Mouse (Mus musculus): ENCODE measurements around the gene Gm20661. TPM values are rescaled to one million over a fixed set of nuclear protein-coding genes. Genes with fewer than 3 reads are reported as not detected.
"Not testable (repeated sequence)": the region's sequence is repeated elsewhere in the genome, so short reads cannot be mapped to it uniquely, and the experiment has no call there.

Gene Gm20661
- total RNA-seq, 2 experiments from 2014 or later = 2.0 TPM

DNA sequence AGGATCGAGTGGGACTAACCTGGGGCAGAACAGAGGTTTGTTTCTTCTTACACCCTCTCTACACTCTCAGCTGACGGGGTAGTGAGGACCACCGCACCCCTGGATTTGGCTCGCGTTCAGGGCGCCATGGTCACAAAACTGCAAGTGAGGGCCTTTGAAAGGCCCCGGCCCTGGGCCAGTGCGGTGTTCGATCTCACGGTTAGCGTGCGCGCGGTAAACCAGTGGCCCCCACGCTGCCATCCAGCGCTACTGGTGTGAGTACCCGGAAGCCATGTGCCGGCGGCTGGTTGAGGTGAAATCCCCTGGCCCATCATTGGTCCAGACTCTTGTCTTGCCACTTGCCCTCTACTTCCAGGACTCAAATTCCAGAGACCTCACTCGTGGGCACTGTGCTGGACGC lies 12.7 kb downstream of the Gm20661 start:
- DNase-seq (ENCODE audit: low spot score in 2 of 2) = no peak

GRCm38 (mm10) chr9:107996049-107996448 lies 13.2 kb downstream of the Gm20661 start, which contains the start of gene Gm20662:
Gm20662 (plus strand) TSS chr9:107996349.
- no peak for DNase-seq (ENCODE audit: low spot score in 2 of 2)

DNA sequence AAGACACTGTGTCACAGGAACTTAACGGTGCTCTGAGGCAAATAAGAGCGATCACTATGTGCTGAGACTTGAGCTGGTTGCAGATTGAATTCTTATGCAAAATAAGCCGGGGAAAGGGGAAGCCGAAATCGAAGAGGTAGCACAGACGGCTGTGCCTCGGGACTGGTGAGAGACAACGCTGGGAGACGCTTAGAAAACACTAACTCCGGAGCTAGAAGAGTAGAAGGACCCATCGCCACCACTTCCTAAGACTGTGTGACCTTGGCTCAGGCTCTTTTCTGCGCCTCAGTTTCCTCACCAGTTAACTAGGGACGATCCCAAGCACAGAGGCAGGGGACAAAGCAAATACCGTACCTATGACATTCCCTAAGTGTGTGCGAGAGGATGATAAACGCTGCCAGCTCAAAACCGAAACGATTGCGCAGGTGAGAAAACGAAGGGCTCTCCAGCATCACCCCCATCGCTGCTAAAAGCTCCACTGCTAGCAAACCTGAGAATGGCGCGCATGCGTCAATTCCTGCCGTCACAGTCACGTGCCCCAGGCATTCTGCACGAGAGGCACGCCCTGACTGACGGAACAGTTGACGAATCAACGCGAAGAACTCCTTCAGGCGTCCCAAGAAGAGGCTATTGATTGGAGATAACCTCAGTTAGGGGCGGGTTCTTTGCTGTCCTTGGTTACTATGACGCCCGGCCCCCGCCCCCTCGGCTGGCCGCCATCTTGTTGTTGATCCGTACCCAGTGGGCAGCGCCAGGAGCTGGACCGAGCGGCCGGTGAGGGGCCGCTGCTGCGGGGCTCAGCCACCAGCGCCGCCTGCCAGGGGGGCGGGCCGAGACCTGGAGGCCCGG lies 19.3 kb downstream of the Gm20661 start, which contains the start of gene Ip6k1:
Gene Ip6k1 (plus strand): TSS at position 580 of the 849 bp plus-strand sequence.
- DNase-seq (ENCODE audit: low spot score in 2 of 2) = peak; percentile 100

DNA sequence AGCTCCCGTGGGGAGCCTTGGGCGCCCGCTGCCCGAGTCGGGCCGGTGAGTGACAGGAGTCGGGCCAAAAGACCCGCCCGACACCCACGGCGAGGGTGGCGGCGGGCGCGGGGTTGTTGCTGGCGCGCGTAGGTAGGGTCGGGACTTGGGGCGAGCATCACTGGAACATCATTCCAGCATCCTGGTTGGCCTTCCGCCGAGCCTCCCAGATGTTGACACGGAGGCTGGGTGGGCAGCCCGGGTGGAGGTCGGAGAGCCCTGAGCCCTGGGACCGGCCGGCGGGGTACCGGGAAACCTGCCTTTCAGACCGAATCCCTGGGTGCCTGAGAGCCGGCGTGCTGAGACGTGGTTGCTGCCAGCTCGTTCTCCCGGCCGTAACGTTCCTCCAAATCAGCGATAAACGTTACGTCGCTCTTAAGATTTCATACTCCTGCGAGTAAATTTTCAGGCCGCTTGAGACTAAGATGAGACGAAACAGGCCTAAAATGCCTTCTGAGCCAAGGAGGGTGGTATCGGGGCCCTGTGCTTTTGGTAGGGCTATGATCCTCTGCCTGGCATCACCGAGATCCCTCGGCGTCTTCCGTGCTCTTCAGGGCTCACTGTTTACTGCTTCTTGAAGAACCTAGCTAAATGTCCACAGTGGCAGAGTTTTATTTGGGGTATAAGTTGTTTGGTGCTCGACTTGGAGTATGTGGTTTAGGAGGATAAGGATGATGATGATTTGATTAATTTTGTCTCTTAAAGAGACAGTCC lies 20.1 kb downstream of the Gm20661 start:
- DNase-seq (ENCODE audit: low spot score in 2 of 2) = no peak

DNA sequence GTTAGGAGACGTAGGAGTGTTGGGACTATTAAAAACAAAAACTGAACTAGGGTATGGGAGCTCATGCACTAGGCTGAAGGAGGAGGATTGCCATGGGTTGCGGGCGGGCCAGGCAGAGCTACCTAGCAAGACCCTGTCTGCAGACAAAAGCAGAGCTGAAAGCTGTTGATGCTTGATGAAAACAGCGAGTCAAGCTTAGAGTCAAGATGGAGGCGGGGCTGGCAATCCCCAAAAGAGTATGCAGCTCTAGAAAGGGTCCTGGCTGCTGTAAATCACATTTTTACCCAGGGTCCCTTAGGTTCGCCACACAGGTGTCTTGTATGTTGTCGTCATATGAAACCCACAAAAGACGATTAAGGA lies 20.7 kb downstream of the Gm20661 start:
- peak in 1 of 2 experiments; percentile 25 for DNase-seq (ENCODE audit: low spot score in 2 of 2)

GRCm38 (mm10) chr9:108008041-108008440 lies 25.2 kb downstream of the Gm20661 start:
- no peak for DNase-seq (ENCODE audit: low spot score in 2 of 2)

DNA sequence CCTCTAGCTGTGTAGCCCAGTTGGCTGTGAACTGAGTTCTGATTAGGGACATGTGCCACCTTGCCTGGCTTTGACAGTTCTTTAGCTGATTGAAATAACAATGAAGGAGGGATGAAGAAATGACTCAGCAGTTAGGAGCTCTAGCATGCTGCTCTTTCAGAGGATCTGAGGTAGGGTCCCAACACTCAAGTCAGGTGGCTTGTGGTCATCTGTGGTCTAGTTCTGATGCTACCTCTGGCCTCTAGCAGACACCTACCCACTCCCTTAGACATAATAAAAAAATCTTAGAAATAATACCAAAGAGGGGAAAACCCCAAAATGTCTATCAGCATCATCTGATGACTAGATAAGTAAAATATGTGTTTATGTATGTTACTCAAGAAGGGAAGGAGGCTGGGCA lies 27.5 kb downstream of the Gm20661 start:
- DNase-seq (ENCODE audit: low spot score in 2 of 2) = no peak

DNA sequence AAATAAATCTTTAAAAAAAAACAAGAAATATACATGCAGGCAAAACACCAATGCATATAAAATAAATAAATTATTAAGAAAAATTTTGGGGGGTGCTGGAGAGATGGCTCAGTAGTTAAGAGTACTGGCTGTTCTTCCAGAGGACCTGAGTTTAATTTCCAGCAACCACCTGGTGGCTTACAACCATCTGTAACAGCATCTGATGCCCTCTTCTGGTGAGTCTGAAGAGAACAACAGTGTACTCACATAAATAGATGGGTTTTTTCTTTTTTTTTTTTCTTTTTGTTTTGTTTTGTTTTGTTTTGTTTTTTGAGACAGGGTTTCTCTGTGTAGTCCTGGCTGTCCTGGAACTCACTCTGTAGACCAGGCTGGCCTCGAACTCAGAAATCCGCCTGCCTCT lies 30.7 kb downstream of the Gm20661 start:
- not testable (repeated sequence) for DNase-seq (ENCODE audit: low spot score in 2 of 2)

- DNase-seq (ENCODE audit: low spot score in 2 of 2) = no peak
These were observed 34.3 kb downstream of the Gm20661 start for GRCm38 (mm10) chr9:108017127-108017526.

GRCm38 (mm10) chr9:108020741-108021140 lies 37.9 kb downstream of the Gm20661 start:
- no peak for DNase-seq (ENCODE audit: low spot score in 2 of 2)

GRCm38 (mm10) chr9:108023216-108023615 lies 40.4 kb downstream of the Gm20661 start:
- DNase-seq (ENCODE audit: low spot score in 2 of 2) = no peak

DNA sequence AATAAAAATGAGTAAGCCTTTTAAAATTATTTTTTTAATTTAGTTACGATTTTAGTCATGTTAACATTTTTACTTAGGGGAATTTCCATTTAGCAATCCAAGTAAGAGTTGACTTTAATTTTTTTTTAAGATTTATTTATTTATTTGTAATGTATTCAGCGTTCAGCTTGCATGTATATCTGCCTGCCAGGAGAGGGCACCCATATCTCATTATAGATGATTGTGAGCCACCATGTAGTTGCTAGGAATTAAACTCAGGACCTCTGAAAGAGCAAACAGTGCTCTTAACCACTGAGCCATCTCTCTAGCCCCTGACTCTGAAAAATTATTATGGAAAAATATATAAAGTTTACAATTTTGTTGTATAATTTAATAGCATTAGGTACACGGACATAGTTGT lies 43.7 kb downstream of the Gm20661 start:
- no peak for DNase-seq (ENCODE audit: low spot score in 2 of 2)

DNA sequence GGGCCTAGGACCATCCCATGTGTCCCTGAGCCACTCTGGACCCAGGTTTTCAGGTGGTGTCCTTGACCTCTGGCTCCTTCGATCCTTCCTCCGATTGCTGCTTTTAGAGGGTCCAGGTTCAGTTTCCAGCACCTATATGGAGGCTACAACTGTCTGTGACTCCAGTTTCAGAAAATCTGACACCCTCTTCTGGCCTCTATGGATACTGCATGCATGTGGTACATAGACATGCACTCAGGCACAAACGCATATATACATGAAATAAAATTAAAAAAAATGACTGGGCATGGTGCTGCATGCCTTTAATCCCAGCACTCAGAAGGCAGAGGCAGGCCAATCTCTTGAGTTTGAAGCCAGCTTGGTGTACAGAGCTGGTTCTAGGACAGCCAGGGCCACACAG lies 45.0 kb downstream of the Gm20661 start:
- DNase-seq (ENCODE audit: low spot score in 2 of 2) = no peak

- DNase-seq (ENCODE audit: low spot score in 2 of 2) = no peak
These were observed 49.3 kb downstream of the Gm20661 start for GRCm38 (mm10) chr9:108032126-108032525.

DNA sequence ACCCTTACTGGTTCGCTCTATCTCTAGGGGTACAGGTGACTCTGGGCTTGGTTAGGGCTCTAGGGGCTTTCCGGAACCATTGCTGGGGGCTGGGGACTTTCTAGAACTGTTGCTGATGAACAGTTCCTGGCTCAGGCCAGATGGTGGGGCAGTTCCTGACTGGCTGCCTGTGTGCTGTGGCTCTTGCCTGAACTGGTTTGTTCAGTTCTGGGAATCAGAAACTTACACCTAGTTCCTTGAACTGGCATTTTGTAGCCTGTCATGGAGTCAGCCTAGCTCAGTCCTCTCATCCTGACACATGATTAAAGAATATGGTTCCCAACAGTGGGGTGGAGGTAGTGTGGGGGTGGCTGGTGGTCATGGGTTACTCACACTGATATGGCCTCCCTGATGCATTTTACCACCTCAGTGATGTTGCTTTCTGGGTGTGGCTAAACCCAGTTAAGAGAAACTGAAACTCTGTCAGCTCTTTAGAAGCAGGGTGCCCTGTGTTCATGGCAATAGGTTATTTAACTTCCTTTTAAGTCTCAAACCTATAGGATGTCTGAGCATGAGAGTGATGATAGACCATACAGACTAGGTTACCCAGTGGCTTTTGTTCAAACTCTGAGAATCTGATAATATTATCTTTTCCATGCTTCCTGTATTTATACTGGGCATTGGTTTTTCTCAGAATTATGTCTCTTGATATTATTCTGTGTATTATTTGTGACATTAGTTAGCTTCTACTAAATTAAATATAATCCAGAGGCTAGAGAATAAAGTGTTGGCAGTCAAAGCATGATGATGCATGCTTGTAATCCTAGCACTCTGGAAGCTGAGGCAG lies 52.7 kb downstream of the Gm20661 start:
- no peak for DNase-seq (ENCODE audit: low spot score in 2 of 2)

Other genes starting within 250 kb of the Gm20661 start
- 100 to 1,000 TPM; 126 to 142 TPM for gene Rbm5, start 212.1 kb upstream of the Gm20661 start, total RNA-seq (2021)
- 10 to 100 TPM; 52.3 to 59.6 TPM for gene Rbm6, start 109.8 kb upstream of the Gm20661 start, total RNA-seq (2021)
- gene Mon1a, start 94.9 kb upstream of the Gm20661 start, total RNA-seq (2021) = 10 to 100 TPM; 25.9 to 27.4 TPM
- gene Mst1r, start 76.2 kb upstream of the Gm20661 start, total RNA-seq (2021) = 1 to 10 TPM; 1.9 TPM
- not detected for gene Actl11, start 54.6 kb upstream of the Gm20661 start, total RNA-seq (2021)
- gene Camkv, start 47.4 kb upstream of the Gm20661 start, total RNA-seq (2021) = 100 to 1,000 TPM; 554 to 575 TPM
- gene Traip, start 32.9 kb upstream of the Gm20661 start, total RNA-seq (2021) = 10 to 100 TPM; 17.1 to 18.9 TPM
- 1 to 10 TPM; 5.1 to 5.9 TPM for gene Uba7, start 7.6 kb upstream of the Gm20661 start, total RNA-seq (2021)
- gene Inka1, start 2.8 kb downstream of the Gm20661 start, total RNA-seq (2021) = 10 to 100 TPM; 10.7 to 14.7 TPM
- 1 to 10 TPM; 4.4 to 6.9 TPM for gene Cdhr4, start 9.4 kb downstream of the Gm20661 start, total RNA-seq (2021)
- 1 to 10 TPM; 2.5 to 5.5 TPM for gene Gm20662, start 13.3 kb downstream of the Gm20661 start, total RNA-seq (2021)
- gene Ip6k1, start 19.4 kb downstream of the Gm20661 start, total RNA-seq (2021) = 100 to 1,000 TPM; 241 to 243 TPM
- gene Gmppb, start 66.2 kb downstream of the Gm20661 start, total RNA-seq (2021) = 10 to 100 TPM; 15.5 to 17.2 TPM
- gene Amigo3, start 70.1 kb downstream of the Gm20661 start, total RNA-seq (2021) = 1 to 10 TPM; 2.3 to 2.5 TPM
- not detected for gene Mst1, start 97.4 kb downstream of the Gm20661 start, total RNA-seq (2021)
- gene Rnf123, start 100.3 kb downstream of the Gm20661 start, total RNA-seq (2021) = 100 to 1,000 TPM in 1 of 2 experiments, 10 to 100 TPM in 1; 87.8 to 104 TPM
- gene Apeh, start 111.5 kb downstream of the Gm20661 start, total RNA-seq (2021) = 10 to 100 TPM; 27.0 to 35.7 TPM
- gene Bsn, start 207.3 kb downstream of the Gm20661 start, total RNA-seq (2021) = 100 to 1,000 TPM; 228 to 231 TPM

Measured in layer of hippocampus, adult 18-20 months (tissue).